Mouse (Mus musculus) E14TG2a.4 (cell line): ENCODE results near the gene Dab1.

ENCODE experiments used
- CTCF ChIP-seq: conservative IDR thresholded peaks from 2 replicates; pipeline ENCODE4 v1.5.1; 2014; ENCODE audit warnings: low read length
- POU5F1 ChIP-seq: IDR thresholded peaks from 2 replicates; pipeline ENCODE4 v1.6.1; 2014; ENCODE audit warnings: low read length, borderline replicate concordance

DNA sequence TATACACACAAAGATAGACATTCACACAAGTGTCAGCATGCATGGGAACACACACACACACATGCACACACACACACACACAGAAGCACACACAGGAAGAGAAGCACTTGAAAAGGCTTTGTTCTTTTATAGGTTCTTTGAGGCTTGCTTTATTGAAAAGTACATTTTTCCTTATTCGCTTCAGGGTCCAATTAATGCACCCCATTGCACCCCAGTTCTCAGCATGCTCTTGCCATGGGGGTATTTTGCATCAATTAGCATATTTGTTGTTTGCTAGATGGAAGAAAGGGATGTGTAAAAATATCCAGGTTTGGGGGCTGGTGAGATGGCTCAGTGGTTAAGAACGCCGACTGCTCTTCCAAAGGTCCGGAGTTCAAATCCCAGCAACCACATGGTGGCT lies 1025.7 kb downstream of the Dab1 start:
- no peak for TF ChIP-seq CTCF
- no peak for TF ChIP-seq POU5F1
